Mouse (Mus musculus) telencephalon, adult 2 months (tissue): ENCODE results near the gene Nars2.
"Not testable (repeated sequence)": the region's sequence is repeated elsewhere in the genome, so short reads cannot be mapped to it uniquely, and the experiment has no call there.

Experiments
- DNase-seq: peaks from one replicate; pipeline ENCODE4 v3.0.0-alpha.2; 2011; ENCODE audit warnings: low read depth, low spot score

The Nars2 gene

GRCm38 (mm10) chr7:96951281-96952051, at the start of gene Nars2:
Gene Nars2 (plus strand): TSS chr7:96951505.
- peak; percentile 95 for DNase-seq

DNA sequence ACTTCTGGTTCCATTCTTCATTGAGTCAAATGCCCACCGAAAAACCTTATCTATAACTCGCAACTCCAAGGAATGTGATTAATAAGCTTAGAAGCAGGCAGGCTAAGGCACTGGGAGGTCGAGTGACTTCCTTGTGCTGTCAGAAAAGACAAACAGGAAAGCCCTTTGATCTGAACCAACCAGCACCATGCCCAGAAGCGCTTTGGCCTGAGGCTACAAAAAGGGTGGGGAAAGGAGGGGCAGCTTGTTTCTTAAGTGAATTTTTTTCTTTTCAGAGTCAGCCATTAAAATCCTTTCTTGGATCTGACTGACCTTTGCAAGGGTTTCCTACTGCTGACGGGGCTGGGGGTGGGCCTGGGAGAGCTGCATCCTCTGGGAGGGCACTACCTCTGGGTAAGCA, 49.1 kb upstream of the Nars2 start:
- no peak for DNase-seq

DNA sequence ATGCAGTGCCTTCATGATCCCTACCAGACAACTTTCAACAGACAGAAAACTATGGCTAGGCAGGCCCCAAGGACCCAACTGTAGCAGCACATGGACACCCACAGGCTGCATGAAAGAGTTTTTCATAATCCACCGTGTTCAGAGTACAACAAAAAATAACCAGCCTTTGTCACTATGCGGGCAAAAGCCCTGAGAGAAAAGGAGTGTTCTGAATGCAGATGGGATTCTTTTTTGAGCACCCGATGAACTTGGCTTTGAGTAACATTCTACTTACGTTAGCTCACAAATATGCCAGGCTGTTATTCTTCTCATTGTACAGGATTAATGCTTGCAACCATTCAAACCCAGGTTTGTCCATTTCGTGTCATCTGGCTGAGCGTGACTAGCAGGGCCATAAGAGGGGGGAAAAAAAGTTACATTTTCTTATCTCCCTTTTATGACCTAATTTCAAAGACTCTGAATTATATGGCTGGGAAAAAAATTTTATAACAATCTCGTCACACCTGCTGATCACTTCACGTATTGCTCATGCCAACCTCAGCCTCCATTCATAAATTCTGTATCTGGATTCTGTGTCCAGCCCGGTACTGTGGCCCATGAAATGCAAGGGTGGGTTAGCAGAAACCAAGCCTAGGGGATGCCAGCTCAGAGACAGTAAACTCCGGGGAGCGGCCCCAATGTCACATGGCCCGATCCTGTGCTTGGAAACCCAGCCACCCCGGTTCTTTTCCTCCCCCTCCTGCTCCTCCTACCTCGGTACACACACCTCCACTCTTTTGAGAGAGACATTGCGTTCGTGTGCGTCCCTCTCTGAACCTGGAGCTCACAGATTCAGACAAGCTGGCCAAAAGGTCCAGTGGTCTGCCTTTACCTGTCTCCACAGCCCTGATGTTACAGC, 48.0 kb upstream of the Nars2 start:
- DNase-seq: peak; percentile 50

DNA sequence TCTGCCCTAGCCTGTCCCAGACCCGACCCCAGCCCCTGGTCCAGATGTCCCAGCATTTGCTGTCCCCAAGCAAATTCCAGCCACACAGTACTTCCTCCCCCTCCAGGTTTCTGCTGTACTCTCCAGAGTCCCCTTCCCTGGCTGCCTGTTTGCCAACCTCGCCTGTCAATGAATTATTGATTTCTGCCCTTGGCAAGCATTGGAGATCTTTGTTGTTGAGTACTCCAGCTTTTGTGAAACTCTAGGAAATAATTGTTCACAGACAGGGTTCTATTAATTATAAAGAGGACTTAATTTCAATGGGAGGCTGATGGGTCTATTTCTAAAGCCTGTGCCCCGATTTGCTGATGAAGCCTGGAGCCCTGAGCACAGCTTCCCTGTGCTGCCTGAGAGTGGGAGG, 46.9 kb upstream of the Nars2 start:
- no peak for DNase-seq

DNA sequence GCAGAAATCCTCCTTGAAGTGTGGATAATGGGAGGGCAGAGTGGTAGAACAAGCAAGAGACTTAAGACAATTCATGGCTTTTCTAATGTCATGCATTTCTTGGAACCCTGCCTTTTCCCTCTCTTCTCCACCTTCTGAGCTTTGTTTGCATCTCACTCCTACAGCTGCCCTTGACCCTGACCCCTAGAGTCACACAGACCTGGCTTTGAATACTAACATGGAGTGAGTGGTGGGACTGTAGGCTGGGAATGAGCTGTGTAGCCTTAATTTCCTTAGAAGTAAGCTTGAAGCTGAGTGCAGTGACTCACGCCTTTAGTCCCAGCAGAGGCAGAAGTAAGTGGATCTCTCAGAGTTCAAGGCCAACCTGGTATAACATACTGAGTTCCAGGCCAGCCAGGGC, 46.4 kb upstream of the Nars2 start:
- no peak for DNase-seq

GRCm38 (mm10) chr7:96905422-96905821, 45.9 kb upstream of the Nars2 start:
- DNase-seq: no peak

DNA sequence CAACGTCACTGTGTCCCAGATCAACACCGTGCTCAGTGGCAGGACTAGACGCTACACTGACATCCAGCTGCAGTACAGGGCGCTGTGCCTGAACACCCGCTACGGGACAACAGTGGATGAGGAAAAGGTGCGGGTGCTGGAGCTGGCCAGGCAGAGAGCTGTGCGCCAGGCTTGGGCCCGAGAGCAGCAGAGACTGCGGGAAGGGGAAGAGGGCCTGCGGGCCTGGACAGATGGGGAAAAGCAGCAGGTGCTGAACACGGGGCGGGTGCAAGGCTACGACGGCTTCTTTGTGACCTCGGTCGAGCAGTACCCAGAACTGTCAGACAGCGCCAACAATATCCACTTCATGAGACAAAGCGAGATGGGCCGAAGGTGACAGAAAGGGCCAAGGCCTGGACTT, 45.1 kb upstream of the Nars2 start:
- DNase-seq: no peak

DNA sequence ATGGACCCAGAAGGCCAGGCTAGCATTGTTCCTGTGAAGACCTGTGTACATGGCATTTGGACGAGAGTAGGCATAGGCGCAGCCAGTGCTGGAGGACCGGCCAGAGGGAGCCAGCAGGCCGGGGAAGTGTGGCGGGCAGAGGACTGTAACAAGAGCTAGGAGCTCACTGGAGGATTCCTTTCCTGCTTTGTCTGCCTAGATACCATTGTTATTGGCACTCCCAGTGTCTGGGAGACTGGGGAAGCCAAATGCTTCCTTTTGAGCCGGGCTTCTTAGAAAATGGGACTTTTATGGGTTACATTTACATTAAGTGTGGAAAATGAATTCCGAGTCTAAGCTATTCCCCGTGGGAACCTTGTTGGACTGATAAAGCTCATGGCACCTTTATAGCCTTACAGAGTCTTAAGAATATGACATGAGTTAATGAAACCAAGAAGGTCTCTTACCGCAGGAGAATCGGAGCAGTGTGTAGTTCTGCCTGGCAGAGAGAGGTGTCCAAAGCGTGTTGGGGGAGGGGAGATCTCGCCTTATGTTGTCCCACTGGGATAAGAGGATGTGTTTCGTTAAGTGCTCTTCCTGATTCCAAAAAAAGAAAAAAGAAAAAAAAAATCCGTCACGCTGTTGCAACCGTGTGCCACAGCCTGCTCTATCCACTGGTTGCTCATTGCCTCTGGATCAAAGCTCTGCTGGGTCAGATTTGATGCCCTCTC, 43.2 kb upstream of the Nars2 start:
- no peak for DNase-seq

DNA sequence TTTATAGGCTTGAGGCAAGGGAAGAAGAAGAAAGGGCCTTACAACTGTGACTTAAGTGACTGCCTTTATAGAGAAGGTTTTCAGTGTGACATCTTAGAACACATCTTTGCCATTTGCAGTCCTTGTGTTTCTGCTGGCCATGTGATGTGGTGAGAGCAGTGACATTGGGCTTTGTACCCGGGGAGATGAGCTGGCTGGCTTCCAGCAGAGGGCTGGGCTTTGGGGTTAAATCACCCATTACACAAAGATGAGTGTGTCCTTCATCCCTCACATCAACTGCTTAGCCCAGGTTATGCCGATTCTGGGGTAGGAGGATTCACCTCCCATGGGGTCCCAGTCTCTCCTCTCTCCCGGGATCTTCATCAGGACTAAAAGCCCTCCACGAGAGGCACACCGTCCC, 41.4 kb upstream of the Nars2 start:
- no peak for DNase-seq

GRCm38 (mm10) chr7:96910310-96910960, 40.9 kb upstream of the Nars2 start:
- DNase-seq: no peak

DNA sequence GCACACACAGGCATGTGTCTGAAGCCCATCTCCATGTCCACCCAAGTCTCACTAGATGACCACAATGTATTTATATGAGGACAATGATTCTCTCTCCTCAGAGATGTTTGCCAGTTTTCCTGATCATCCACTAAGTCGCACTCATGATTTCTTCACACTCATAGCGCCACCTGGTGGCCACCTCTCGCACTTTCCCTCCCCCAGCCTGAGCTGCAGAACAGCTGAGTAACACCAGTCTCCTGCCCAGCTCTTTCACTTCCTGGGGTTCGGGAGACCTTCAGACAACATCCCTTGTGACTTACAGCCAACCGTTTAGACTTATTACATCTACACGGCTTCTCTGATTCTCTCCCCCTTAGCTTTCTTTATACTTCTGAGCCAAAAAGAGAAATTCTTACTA, 37.3 kb upstream of the Nars2 start:
- DNase-seq: peak; percentile 59

DNA sequence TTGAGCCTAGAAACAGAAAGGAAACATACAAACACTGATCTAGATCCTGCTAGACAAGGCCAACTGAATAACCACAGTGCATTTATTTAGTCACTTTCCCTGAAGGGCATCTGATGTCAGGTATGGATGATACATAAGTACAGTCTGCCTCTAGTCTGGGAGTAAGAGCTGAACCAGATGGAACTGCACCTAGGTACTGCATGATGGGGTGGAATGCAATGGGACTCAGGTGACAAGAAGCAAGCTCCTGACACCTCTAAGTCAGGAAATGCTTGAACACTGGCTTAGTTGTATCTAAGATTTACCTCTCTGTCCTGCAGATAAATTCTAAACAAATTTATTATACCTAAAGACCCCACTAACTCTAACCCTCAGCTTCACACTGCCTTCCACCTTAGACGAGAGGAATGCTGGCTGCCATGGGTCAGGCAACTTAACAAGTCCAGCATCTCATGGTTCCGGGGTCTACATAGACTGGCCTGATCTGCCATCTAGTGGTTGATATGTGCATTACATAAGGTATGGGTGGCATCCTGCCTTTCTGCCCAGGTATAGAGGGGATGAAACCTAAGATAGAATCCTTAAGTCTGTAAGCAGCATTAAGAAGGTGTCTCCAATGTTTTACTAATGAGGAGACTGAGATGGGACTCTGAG, 35.7 kb upstream of the Nars2 start:
- peak; percentile 38 for DNase-seq

DNA sequence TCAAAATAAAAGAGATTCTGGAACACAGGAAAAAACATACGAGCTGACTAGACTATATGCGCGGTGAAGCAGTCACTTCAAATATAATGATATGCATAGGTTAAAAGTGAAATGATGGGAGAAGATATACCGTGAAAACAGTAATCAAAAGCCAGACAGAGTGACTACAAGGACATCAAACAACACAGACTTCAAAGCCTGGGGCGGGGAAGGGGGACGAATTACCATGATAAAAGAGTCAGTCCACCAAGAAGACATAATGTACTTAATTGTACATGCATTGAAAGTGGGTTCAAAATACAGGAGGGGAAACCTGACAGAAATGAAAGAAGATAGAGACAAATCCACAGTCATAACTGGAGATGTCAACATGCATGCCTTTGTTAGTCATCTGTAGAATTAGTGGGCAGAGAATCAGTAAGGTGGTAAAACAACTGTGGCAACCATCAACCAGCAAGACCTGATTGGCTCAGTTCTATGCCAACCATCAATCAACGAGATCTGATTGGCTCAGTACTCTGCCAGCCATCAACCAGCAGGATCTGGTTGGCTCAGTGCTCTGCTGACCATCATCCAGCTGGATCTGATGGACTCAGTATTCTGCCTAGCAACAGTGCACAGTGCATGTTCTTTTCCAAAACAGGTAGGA, 30.7 kb upstream of the Nars2 start:
- DNase-seq: no peak

- DNase-seq: no peak
Measured at GRCm38 (mm10) chr7:96922927-96923326, 28.4 kb upstream of the Nars2 start.

- DNase-seq: no peak
Measured at GRCm38 (mm10) chr7:96943715-96944377, 7.5 kb upstream of the Nars2 start.

GRCm38 (mm10) chr7:96946501-96946900, 4.8 kb upstream of the Nars2 start:
- not testable (repeated sequence) for DNase-seq

GRCm38 (mm10) chr7:96952094-96952493, 789 bp downstream of the Nars2 start:
- DNase-seq: no peak

DNA sequence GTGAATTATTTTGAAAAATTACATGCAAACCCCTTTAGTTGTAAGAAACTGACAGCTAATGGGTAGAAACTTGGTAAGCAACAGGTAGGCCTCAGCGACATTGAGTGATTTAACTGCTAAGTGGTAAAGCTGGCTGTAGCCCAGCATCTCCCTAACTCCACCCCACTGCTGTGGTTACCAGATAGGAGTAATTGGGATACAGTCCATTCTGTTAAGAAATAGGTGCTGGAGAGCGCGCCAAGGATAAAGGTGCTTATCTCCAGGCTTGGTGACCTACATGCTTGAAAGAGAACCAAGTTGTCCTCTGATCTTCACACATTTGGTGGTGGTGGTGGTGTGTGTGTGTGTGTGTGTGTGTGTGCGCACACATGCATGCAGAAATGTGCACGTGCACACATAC, 7.9 kb downstream of the Nars2 start:
- no peak for DNase-seq

- no peak for DNase-seq
Measured at GRCm38 (mm10) chr7:96967188-96967587, 15.9 kb downstream of the Nars2 start.

DNA sequence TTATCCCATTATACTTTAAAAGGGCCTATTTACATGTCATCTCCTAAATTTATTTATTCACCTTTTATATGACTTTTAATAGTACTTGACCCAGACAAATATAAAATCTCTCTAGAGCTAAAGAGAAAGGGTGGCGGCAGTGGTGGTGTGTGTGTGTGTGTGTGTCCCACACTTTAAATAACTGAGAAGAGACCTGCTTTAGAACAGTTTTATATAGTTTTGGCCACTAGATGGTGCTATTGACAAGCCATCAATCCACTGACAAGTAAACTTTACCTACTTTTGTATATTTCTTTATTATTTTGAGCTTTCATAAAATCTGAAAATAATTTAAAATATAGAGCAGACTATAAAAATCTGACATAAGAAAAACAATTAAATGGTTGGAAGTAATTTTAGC, 19.1 kb downstream of the Nars2 start:
- DNase-seq: peak; percentile 64
